Mouse (Mus musculus): ENCODE measurements around the gene Cops4.

DNA sequence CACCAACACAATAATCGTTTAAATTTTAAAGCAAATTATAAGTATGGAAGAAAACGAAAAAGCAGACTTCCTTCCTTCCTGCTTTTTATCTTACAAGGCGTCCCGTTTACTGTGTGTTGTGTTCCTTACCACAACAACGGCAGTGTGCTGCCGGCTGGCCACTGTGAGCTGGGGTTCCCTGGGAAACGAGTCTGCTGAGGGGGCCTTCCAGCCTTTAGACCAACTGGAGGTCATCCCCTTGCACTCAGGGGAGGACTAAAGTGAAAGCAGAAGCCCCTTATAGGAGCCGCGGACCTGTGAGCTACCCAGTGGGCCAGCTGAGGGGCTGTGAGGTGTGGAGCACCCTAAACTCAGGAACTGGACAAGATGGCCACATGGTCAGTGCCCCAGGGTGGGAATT lies 40.5 kb upstream of the Cops4 start:
- TF ChIP-seq CTCF (IDR thresholded peaks at IDR 0.05; ENCODE audit: borderline replicate concordance, extremely low read depth, insufficient read depth, insufficient read length) (no peak), POLR2A (IDR thresholded peaks at IDR 0.05; ENCODE audit: borderline replicate concordance, extremely low read depth, insufficient read depth, insufficient read length, poor library complexity, severe bottlenecking) (no peak)
